Mouse (Mus musculus) induced T-regulatory cell, adult 2 months (primary cell): ENCODE measurements around the gene Astn2.

Experiments
- DNase-seq: peaks from one replicate; pipeline ENCODE4 v3.0.0-alpha.2; 2012; ENCODE audit warnings: low read depth

Astn2 gene

GRCm38 (mm10) chr4:65402836-65403634, 1001.4 kb downstream of the Astn2 start:
- DNase-seq, result no peak

GRCm38 (mm10) chr4:65402286-65402685, 1002.1 kb downstream of the Astn2 start:
- no peak for DNase-seq

GRCm38 (mm10) chr4:65399457-65399856, 1005.0 kb downstream of the Astn2 start:
- no peak for DNase-seq

GRCm38 (mm10) chr4:65396806-65397205, 1007.6 kb downstream of the Astn2 start:
- no peak for DNase-seq

GRCm38 (mm10) chr4:65391001-65391400, 1013.4 kb downstream of the Astn2 start:
- no peak for DNase-seq

GRCm38 (mm10) chr4:65383070-65383469, 1021.3 kb downstream of the Astn2 start:
- DNase-seq, result no peak

GRCm38 (mm10) chr4:65379461-65379860, 1025.0 kb downstream of the Astn2 start:
- DNase-seq, result no peak

- no peak for DNase-seq
These were observed 1027.8 kb downstream of the Astn2 start for GRCm38 (mm10) chr4:65376571-65376970.

GRCm38 (mm10) chr4:65373841-65374240, 1030.6 kb downstream of the Astn2 start:
- no peak for DNase-seq

- no peak for DNase-seq
These were observed 1031.7 kb downstream of the Astn2 start for GRCm38 (mm10) chr4:65372731-65373130.

- no peak for DNase-seq
These were observed 1037.3 kb downstream of the Astn2 start for GRCm38 (mm10) chr4:65367135-65367534.

GRCm38 (mm10) chr4:65354580-65354979, 1049.8 kb downstream of the Astn2 start:
- no peak for DNase-seq

GRCm38 (mm10) chr4:65350521-65350920, 1053.9 kb downstream of the Astn2 start:
- no peak for DNase-seq

GRCm38 (mm10) chr4:65341766-65342165, 1062.6 kb downstream of the Astn2 start:
- DNase-seq, result no peak

GRCm38 (mm10) chr4:65333718-65334117, 1070.7 kb downstream of the Astn2 start:
- DNase-seq, result no peak
